Mouse (Mus musculus): ENCODE data around the gene Mrpl42. TPM values are rescaled to one million over a fixed set of nuclear protein-coding genes. Genes with fewer than 3 reads are reported as not detected.

Mrpl42 gene
- polyA plus RNA-seq (2015; fragmentation: Nextera tagmentation; extraction: Ambion mirVana) = 628 and 724 TPM in 2 replicates

GRCm38 (mm10) chr10:95501463-95502081 is at the start of gene Mrpl42:
Gene Mrpl42 (minus strand): TSS chr10:95501940.

GRCm38 (mm10) chr10:95514656-95515292 is 13.0 kb upstream of the Mrpl42 start, which contains the start of gene Ube2n:
Gene Ube2n (plus strand): TSS chr10:95515145.

Other genes with a start within 250 kb of the Mrpl42 start
- gene Cradd, start 177.8 kb downstream of the Mrpl42 start, polyA plus RNA-seq (2015; fragmentation: Nextera tagmentation; extraction: Ambion mirVana) = 9.8 and 11.4 TPM in 2 replicates
- 35.0 and 42.3 TPM in 2 replicates for gene Socs2, start 84.8 kb downstream of the Mrpl42 start, polyA plus RNA-seq (2015; fragmentation: Nextera tagmentation; extraction: Ambion mirVana)
- 153 and 178 TPM in 2 replicates for gene Ube2n, start 13.2 kb upstream of the Mrpl42 start, polyA plus RNA-seq (2015; fragmentation: Nextera tagmentation; extraction: Ambion mirVana)
- 125 and 140 TPM in 2 replicates for gene Nudt4, start 62.2 kb upstream of the Mrpl42 start, polyA plus RNA-seq (2015; fragmentation: Nextera tagmentation; extraction: Ambion mirVana)
- gene Anapc15-ps, start 171.5 kb upstream of the Mrpl42 start, polyA plus RNA-seq (2015; fragmentation: Nextera tagmentation; extraction: Ambion mirVana) = not detected in 2 replicates